Mouse (Mus musculus) stomach, postnatal 0 days (tissue): Measurements from ENCODE around the gene Rpp40. TPM values are rescaled to one million over a fixed set of nuclear protein-coding genes. Genes with fewer than 3 reads are reported as not detected.

Experiments used
- ATAC-seq: fragments of 200-750 bp; cut with Nextera tagmentation; 2 replicates; pipeline ENCODE4 v1.8.0; 2017; ENCODE audit not compliant: low FRiP score, low TSS enrichment
- DNase-seq: peaks from one replicate; pipeline ENCODE4 v3.0.0-alpha.2; 2016; ENCODE audit warnings: low spot score
- H3K27ac ChIP-seq: fragments of 300-500 bp; sonication (generic); replicated peaks from 2 replicates; pipeline ENCODE4 v1.5.1; 2014; ENCODE audit warnings: mild to moderate bottlenecking, control low read depth
- H3K27me3 ChIP-seq: fragments of 300-500 bp; sonication (generic); 2 replicates; pipeline ENCODE4 v1.6.1; 2014; ENCODE audit warnings: low read length; ENCODE audit not compliant: control insufficient read depth, insufficient read depth
- H3K36me3 ChIP-seq: fragments of 300-500 bp; sonication (generic); 2 replicates; pipeline ENCODE4 v1.6.1; 2014; ENCODE audit warnings: low read length, mixed read lengths; ENCODE audit not compliant: control insufficient read depth, insufficient read depth
- H3K4me1 ChIP-seq: fragments of 300-500 bp; sonication (generic); replicated peaks from 2 replicates; pipeline ENCODE4 v1.6.1; 2014; ENCODE audit warnings: antibody characterized with exemption; ENCODE audit not compliant: control insufficient read depth, insufficient read depth
- H3K4me2 ChIP-seq: fragments of 300-500 bp; sonication (generic); replicated peaks from 2 replicates; pipeline ENCODE4 v1.6.1; 2014; ENCODE audit warnings: low read depth, mild to moderate bottlenecking, control low read depth, moderate library complexity
- H3K4me3 ChIP-seq: fragments of 300-500 bp; sonication (generic); 2 replicates; pipeline ENCODE4 v1.5.1; 2014; ENCODE audit warnings: low read depth, low read length, control low read depth
- H3K9ac ChIP-seq: fragments of 300-500 bp; sonication (generic); 2 replicates; pipeline ENCODE4 v1.6.1; 2014; ENCODE audit warnings: mild to moderate bottlenecking, low read length, control low read depth, mixed read lengths
- H3K9me3 ChIP-seq: fragments of 300-500 bp; sonication (generic); 2 replicates; pipeline ENCODE4 v1.6.1; 2016; ENCODE audit warnings: low read length; ENCODE audit not compliant: control insufficient read depth
- CTCF ChIP-seq: IDR thresholded peaks from 2 replicates; pipeline ENCODE4 v1.5.1; 2016; ENCODE audit warnings: antibody characterized with exemption, low read depth, mild to moderate bottlenecking, moderate library complexity
- EP300 ChIP-seq: optimal IDR thresholded peaks from 2 replicates; pipeline ENCODE3; 2016; ENCODE audit warnings: antibody characterized with exemption
- WGBS: fragments of 180-500 bp; shearing (Covaris S2); extraction: QIAGEN DNeasy Blood & Tissue Kit; methylation state at CpG from one replicate; pipeline ENCODE4 v1.1.7; 2014; 5-methylcytosine and 5-hydroxymethylcytosine counted together
- polyA plus RNA-seq: library from polyadenylated mRNA; unstranded; fragments of >200 nt; fragmentation: Nextera tagmentation; extraction: Ambion mirVana; gene quantifications from 2 replicates; pipeline ENCODE4 v1.2.1, GENCODE M21; 2015

Gene Rpp40
- polyA plus RNA-seq, 1 experiment from 2014 or later = 13.4 TPM

GRCm38 (mm10) chr13:35870659-35871058 is 35.5 kb downstream of the Rpp40 start:
- ATAC-seq (no peak), DNase-seq (no peak)
- Histone ChIP-seq H3K9ac (no peak overlapping the region), H3K4me2 (no peak overlapping the region), H3K36me3 (peaks cover 3% of the 10 kb centered on the region; the same call in 1 of the 2 replicates), H3K9me3 (no peaks in the 10 kb centered on the region), H3K27ac (no peak overlapping the region), H3K4me3 (no peak overlapping the region), H3K27me3 (no peaks in the 10 kb centered on the region), H3K4me1 (no peaks in the 10 kb centered on the region)
- 86% methylated on average over 8 of the region's 8 CpGs for whole genome bisulfite sequencing
- TF ChIP-seq CTCF (no peak), EP300 (no peak)

DNA sequence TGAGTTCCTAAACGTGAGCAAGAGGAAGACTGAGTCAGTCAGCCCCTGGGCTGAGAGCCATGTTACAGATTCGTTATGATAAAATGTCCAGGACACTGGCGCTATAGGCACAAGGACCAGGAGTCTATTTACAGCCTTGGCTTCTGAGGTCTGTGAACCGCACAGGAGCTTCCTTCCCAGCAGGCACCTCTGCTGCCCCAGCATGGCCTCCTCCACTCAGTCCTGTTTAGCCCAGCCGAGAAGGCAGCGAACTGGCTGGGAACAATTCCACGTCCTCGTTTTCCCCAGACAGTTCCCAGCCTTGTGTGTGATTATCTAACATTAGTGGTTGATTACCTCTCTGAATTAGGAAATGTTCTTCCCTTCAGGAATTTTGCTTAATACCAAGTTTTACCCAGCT is 45.2 kb downstream of the Rpp40 start:
- no peaks in the 10 kb centered on the region for H3K27me3 ChIP-seq
- ATAC-seq (no peak), DNase-seq (no peak)
- 69% methylated on average over 8 of the region's 8 CpGs for WGBS
- H3K27ac ChIP-seq = no peak overlapping the region
- no peaks in the 10 kb centered on the region for H3K9me3 ChIP-seq
- no peak overlapping the region for H3K4me3 ChIP-seq
- no peaks in the 10 kb centered on the region for H3K4me1 ChIP-seq
- TF ChIP-seq CTCF (no peak), EP300 (no peak)
- H3K36me3 ChIP-seq = peaks cover 3% of the 10 kb centered on the region; the same call in 1 of the 2 replicates
- no peak overlapping the region for H3K9ac ChIP-seq
- H3K4me2 ChIP-seq = no peak overlapping the region

- no peaks in the 10 kb centered on the region for H3K27me3 ChIP-seq
- WGBS = 90% methylated on average over 7 of the region's 7 CpGs
- no peak overlapping the region for H3K27ac ChIP-seq
- DNase-seq = no peak
- no peak overlapping the region for H3K4me2 ChIP-seq
- no peaks in the 10 kb centered on the region; the same call in 1 of the 2 replicates for H3K36me3 ChIP-seq
- ATAC-seq = no peak
- no peak overlapping the region for H3K4me3 ChIP-seq
- no peaks in the 10 kb centered on the region for H3K9me3 ChIP-seq
- H3K9ac ChIP-seq = no peak overlapping the region
- H3K4me1 ChIP-seq = no peaks in the 10 kb centered on the region
- no peak for TF ChIP-seq CTCF
- TF ChIP-seq EP300 = no peak
Measured at GRCm38 (mm10) chr13:35857486-35857885, 48.7 kb downstream of the Rpp40 start.

DNA sequence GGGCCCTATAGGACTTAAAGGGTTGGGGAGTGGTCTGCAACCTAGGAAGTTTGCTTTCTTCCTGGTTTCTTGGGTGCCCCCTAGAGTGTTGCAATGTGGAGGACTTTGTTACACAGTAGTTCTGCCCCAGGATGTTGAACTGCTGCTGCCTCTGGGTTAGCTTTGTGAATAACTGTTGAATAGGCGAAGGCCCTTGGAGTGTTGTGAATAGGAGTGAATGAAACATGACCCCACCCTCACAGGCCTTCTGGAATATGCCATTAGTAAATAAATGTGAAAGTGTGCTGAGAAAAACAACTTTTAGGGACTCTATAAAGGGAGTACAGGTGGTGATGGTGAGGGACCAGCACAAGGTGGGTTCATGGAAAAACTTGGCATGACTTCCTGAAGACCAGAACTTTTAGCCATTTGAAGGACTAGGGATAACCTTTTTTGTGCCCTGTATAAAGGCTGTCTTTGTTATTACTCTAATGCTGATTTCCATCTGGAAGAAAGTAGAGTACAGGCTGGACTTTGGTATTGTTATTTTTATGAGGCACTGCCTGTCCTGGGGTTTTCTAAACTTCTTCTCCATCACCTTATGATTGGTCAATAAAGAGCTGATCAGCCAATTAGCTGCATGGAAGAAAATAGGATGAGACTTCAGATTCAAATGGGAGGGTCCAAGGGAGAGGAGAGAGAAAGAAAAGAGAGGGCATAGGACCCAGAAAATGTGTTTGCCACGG is 53.1 kb downstream of the Rpp40 start:
- no peak for ATAC-seq
- WGBS = 83% methylated on average over 2 of the region's 2 CpGs

GRCm38 (mm10) chr13:35851581-35851980 is 54.6 kb downstream of the Rpp40 start:
- ATAC-seq (no peak), DNase-seq (no peak)
- Histone ChIP-seq H3K4me1 (no peaks in the 10 kb centered on the region), H3K9me3 (no peaks in the 10 kb centered on the region), H3K27ac (no peak overlapping the region), H3K4me2 (no peak overlapping the region), H3K27me3 (no peaks in the 10 kb centered on the region), H3K36me3 (no peaks in the 10 kb centered on the region), H3K4me3 (no peak overlapping the region), H3K9ac (no peak overlapping the region)
- 92% methylated on average over 6 of the region's 6 CpGs for WGBS
- TF ChIP-seq CTCF = no peak

More for the DNA sequence above, 53.1 kb downstream of the Rpp40 start:
- Histone ChIP-seq H3K9me3 (no peaks in the 10 kb centered on the region), H3K4me3 (no peak overlapping the region), H3K27ac (no peak overlapping the region), H3K9ac (no peak overlapping the region), H3K27me3 (no peaks in the 10 kb centered on the region), H3K4me2 (no peak overlapping the region), H3K4me1 (no peaks in the 10 kb centered on the region), H3K36me3 (no peaks in the 10 kb centered on the region)
- TF ChIP-seq EP300 (no peak), CTCF (no peak)
- DNase-seq = no peak

GRCm38 (mm10) chr13:35848694-35849093 is 57.5 kb downstream of the Rpp40 start:
- ATAC-seq (peak; percentile 47; the same call in 1 of the 2 replicates), DNase-seq (no peak)
- Histone ChIP-seq H3K4me2 (no peak overlapping the region), H3K4me1 (no peaks in the 10 kb centered on the region), H3K4me3 (no peak overlapping the region), H3K36me3 (no peaks in the 10 kb centered on the region), H3K9ac (no peak overlapping the region), H3K27me3 (no peaks in the 10 kb centered on the region), H3K9me3 (no peaks in the 10 kb centered on the region), H3K27ac (0 out of 2 replicates have a peak overlapping the region, but pooled peaks have one; percentile 24)
- 30% methylated on average over 3 of the region's 3 CpGs for WGBS
- TF ChIP-seq CTCF = no peak
- no peak for TF ChIP-seq EP300
